Mouse (Mus musculus): ENCODE measurements around the gene Cyb5d1. TPM values are rescaled to one million over a fixed set of nuclear protein-coding genes. Genes with fewer than 3 reads are reported as not detected.
A peak's percentile ranks its signal among the peaks of the same experiment; 100 is the strongest.
"Not testable (repeated sequence)": the region's sequence is repeated elsewhere in the genome, so short reads cannot be mapped to it uniquely, and the experiment has no call there.

Cyb5d1 gene
- polyA plus RNA-seq, 1 experiment from 2014 or later = 48.6 TPM

- Histone ChIP-seq H3K36me3 (ENCODE audit: poor library complexity, severe bottlenecking) (peaks cover 60% of the 10 kb centered on the region), H3K4me1 (peaks cover 47% of the 10 kb centered on the region), H3K27me3 (peaks cover 30% of the 10 kb centered on the region), H3K9me3 (replicated peaks) (no peaks in the 10 kb centered on the region), H3K9ac (peak overlapping the region; percentile 55), H3K27ac (no peak overlapping the region), H3K4me3 (peak overlapping the region; percentile 13), H3K4me2 (peak overlapping the region; percentile 30; the same call in 1 of the 2 replicates)
- 18% methylated on average over 21 of the region's 21 CpGs for WGBS
- no peak for ATAC-seq
These were observed 3.2 kb upstream of the Cyb5d1 start for GRCm38 (mm10) chr11:69398486-69399200.

GRCm38 (mm10) chr11:69398059-69398458, 2.6 kb upstream of the Cyb5d1 start, which contains the start of gene Tmem88:
TSS of gene Tmem88 (minus strand) at chr11:69398234.
- Histone ChIP-seq H3K36me3 (ENCODE audit: poor library complexity, severe bottlenecking) (peaks cover 54% of the 10 kb centered on the region), H3K27ac (peak within 1 kb of the TSS; percentile 8; the same call in 1 of the 2 replicates)

GRCm38 (mm10) chr11:69397581-69398057, 2.2 kb upstream of the Cyb5d1 start:
- ATAC-seq = no peak
- Histone ChIP-seq H3K4me1 (peaks cover 47% of the 10 kb centered on the region), H3K9me3 (replicated peaks) (no peaks in the 10 kb centered on the region), H3K27me3 (peaks cover 30% of the 10 kb centered on the region), H3K9ac (peak overlapping the region; percentile 55), H3K4me2 (peak overlapping the region; percentile 30), H3K27ac (0 out of 2 replicates have a peak overlapping the region, but pooled peaks have one; percentile 8), H3K36me3 (ENCODE audit: poor library complexity, severe bottlenecking) (peaks cover 50% of the 10 kb centered on the region), H3K4me3 (peak overlapping the region; percentile 13; the same call in 1 of the 2 replicates)
- 9% methylated on average over 24 of the region's 24 CpGs for WGBS

More at GRCm38 (mm10) chr11:69398059-69398458, 2.6 kb upstream of the Cyb5d1 start, which contains the start of gene Tmem88:
- peak within 1 kb of the TSS; percentile 83 for H3K9ac ChIP-seq
- H3K4me3 ChIP-seq = peak within 1 kb of the TSS; percentile 13
- H3K4me2 ChIP-seq = peak within 1 kb of the TSS; percentile 30
- no peak for ATAC-seq
- WGBS = 5% methylated on average over 16 of the region's 16 CpGs
- H3K9me3 ChIP-seq (replicated peaks) = no peaks in the 10 kb centered on the region
- H3K4me1 ChIP-seq = peaks cover 47% of the 10 kb centered on the region
- peaks cover 30% of the 10 kb centered on the region for H3K27me3 ChIP-seq

- Histone ChIP-seq H3K9me3 (replicated peaks) (no peaks in the 10 kb centered on the region), H3K4me3 (peak overlapping the region; percentile 67; the same call in 1 of the 2 replicates), H3K4me1 (peaks cover 47% of the 10 kb centered on the region), H3K27me3 (peaks cover 30% of the 10 kb centered on the region), H3K9ac (peak overlapping the region; percentile 83), H3K4me2 (peak overlapping the region; percentile 85), H3K36me3 (ENCODE audit: poor library complexity, severe bottlenecking) (peaks cover 47% of the 10 kb centered on the region), H3K27ac (peak overlapping the region; percentile 8; the same call in 1 of the 2 replicates)
- ATAC-seq = no peak
- WGBS = 30% methylated on average over 11 of the region's 11 CpGs
These were observed 1.3 kb upstream of the Cyb5d1 start for GRCm38 (mm10) chr11:69396772-69397171.

- peak; percentile 90 for ATAC-seq
- peaks cover 41% of the 10 kb centered on the region for H3K4me1 ChIP-seq
- no peaks in the 10 kb centered on the region for H3K9me3 ChIP-seq (replicated peaks)
- H3K27me3 ChIP-seq = peaks cover 27% of the 10 kb centered on the region
- peak overlapping the region; percentile 67 for H3K4me3 ChIP-seq
- H3K4me2 ChIP-seq = peak overlapping the region; percentile 85
- peaks cover 37% of the 10 kb centered on the region for H3K36me3 ChIP-seq (ENCODE audit: poor library complexity, severe bottlenecking)
- H3K27ac ChIP-seq = peak overlapping the region; percentile 95
- under 1% methylated on average over 44 of the region's 48 CpGs for WGBS
- peak overlapping the region; percentile 83 for H3K9ac ChIP-seq
These were observed 373 bp upstream of the Cyb5d1 start for GRCm38 (mm10) chr11:69395634-69396373.

- peaks cover 26% of the 10 kb centered on the region for H3K36me3 ChIP-seq (ENCODE audit: poor library complexity, severe bottlenecking)
- WGBS = 1% methylated on average over 31 of the region's 31 CpGs
- H3K27me3 ChIP-seq = peaks cover 16% of the 10 kb centered on the region
- peak overlapping the region; percentile 67 for H3K4me3 ChIP-seq
- H3K9ac ChIP-seq = peak overlapping the region; percentile 83
- H3K27ac ChIP-seq = peak overlapping the region; percentile 95; the same call in 1 of the 2 replicates
- peak overlapping the region; percentile 85 for H3K4me2 ChIP-seq
- 0 out of 2 replicates have a peak, but pooled peaks have one; percentile 0 for ATAC-seq
- H3K4me1 ChIP-seq = peaks cover 40% of the 10 kb centered on the region
- not testable (repeated sequence) for H3K9me3 ChIP-seq (replicated peaks)
These were observed 752 bp downstream of the Cyb5d1 start for GRCm38 (mm10) chr11:69394591-69395167.

- no peak overlapping the region for H3K4me3 ChIP-seq
- WGBS = 53% methylated on average over 10 of the region's 10 CpGs
- H3K4me2 ChIP-seq = no peak overlapping the region
- ATAC-seq = peak; percentile 30; the same call in 1 of the 2 replicates
- H3K4me1 ChIP-seq = peaks cover 14% of the 10 kb centered on the region
- H3K9me3 ChIP-seq (replicated peaks) = no peaks in the 10 kb centered on the region
- no peak overlapping the region for H3K27ac ChIP-seq
- H3K9ac ChIP-seq = no peak overlapping the region
- no peaks in the 10 kb centered on the region for H3K27me3 ChIP-seq
- peaks cover 5% of the 10 kb centered on the region; the same call in 1 of the 2 replicates for H3K36me3 ChIP-seq (ENCODE audit: poor library complexity, severe bottlenecking)
These were observed 4.9 kb downstream of the Cyb5d1 start for GRCm38 (mm10) chr11:69390400-69391034.

- ATAC-seq = peak; percentile 29; the same call in 1 of the 2 replicates
- Histone ChIP-seq H3K4me3 (no peak overlapping the region), H3K27me3 (no peaks in the 10 kb centered on the region), H3K4me2 (no peak overlapping the region), H3K9ac (peak overlapping the region; percentile 18; the same call in 1 of the 2 replicates), H3K4me1 (peaks cover 14% of the 10 kb centered on the region), H3K36me3 (ENCODE audit: poor library complexity, severe bottlenecking) (peaks cover 5% of the 10 kb centered on the region; the same call in 1 of the 2 replicates), H3K27ac (no peak overlapping the region), H3K9me3 (replicated peaks) (no peaks in the 10 kb centered on the region)
- WGBS = 62% methylated on average over 14 of the region's 14 CpGs
These were observed 5.7 kb downstream of the Cyb5d1 start for GRCm38 (mm10) chr11:69389531-69390399.

- no peaks in the 10 kb centered on the region for H3K9me3 ChIP-seq (replicated peaks)
- no peak overlapping the region for H3K4me3 ChIP-seq
- H3K4me1 ChIP-seq = peaks cover 9% of the 10 kb centered on the region; the same call in 1 of the 2 replicates
- H3K27ac ChIP-seq = no peak overlapping the region
- H3K36me3 ChIP-seq (ENCODE audit: poor library complexity, severe bottlenecking) = peaks cover 5% of the 10 kb centered on the region; the same call in 1 of the 2 replicates
- H3K4me2 ChIP-seq = no peak overlapping the region
- no peak overlapping the region for H3K9ac ChIP-seq
- ATAC-seq = no peak
- 95% methylated on average over 4 of the region's 4 CpGs for WGBS
- H3K27me3 ChIP-seq = no peaks in the 10 kb centered on the region
These were observed 6.8 kb downstream of the Cyb5d1 start for GRCm38 (mm10) chr11:69388680-69389079.

GRCm38 (mm10) chr11:69386758-69387157, 8.7 kb downstream of the Cyb5d1 start:
- ATAC-seq = no peak
- Histone ChIP-seq H3K27me3 (no peaks in the 10 kb centered on the region), H3K4me2 (no peak overlapping the region), H3K27ac (no peak overlapping the region), H3K4me1 (peaks cover 18% of the 10 kb centered on the region; the same call in 1 of the 2 replicates), H3K36me3 (ENCODE audit: poor library complexity, severe bottlenecking) (no peaks in the 10 kb centered on the region), H3K9me3 (replicated peaks) (no peaks in the 10 kb centered on the region), H3K9ac (no peak overlapping the region), H3K4me3 (no peak overlapping the region)
- WGBS = 75% methylated on average over 7 of the region's 7 CpGs
